Mouse (Mus musculus) kidney, postnatal 0 days (tissue): ENCODE measurements around the gene Tenm4. TPM values are rescaled to one million over a fixed set of nuclear protein-coding genes. Genes with fewer than 3 reads are reported as not detected.

Source experiments
- ATAC-seq: fragments of 200-750 bp; cut with Nextera tagmentation; replicated peaks from 2 replicates; pipeline ENCODE4 v1.8.0; 2017; ENCODE audit warnings: low read depth, moderate number of reproducible peaks, moderate TSS enrichment, moderate library complexity; ENCODE audit not compliant: low FRiP score
- DNase-seq: peaks from one replicate; pipeline ENCODE4 v3.0.0-alpha.2; 2016; ENCODE audit warnings: low spot score
- H3K27ac ChIP-seq: fragments of 300-500 bp; sonication (generic); 2 replicates; pipeline ENCODE4 v1.5.1; 2014; ENCODE audit warnings: mild to moderate bottlenecking
- H3K27me3 ChIP-seq: fragments of 300-500 bp; sonication (generic); 2 replicates; pipeline ENCODE4 v1.6.1; 2014; ENCODE audit warnings: low read length, mixed read lengths; ENCODE audit not compliant: insufficient read depth
- H3K36me3 ChIP-seq: fragments of 300-500 bp; sonication (generic); 2 replicates; pipeline ENCODE4 v1.6.1; 2014; ENCODE audit warnings: low read length, mixed read lengths; ENCODE audit not compliant: insufficient read depth
- H3K4me1 ChIP-seq: fragments of 300-500 bp; sonication (generic); replicated peaks from 2 replicates; pipeline ENCODE4 v1.6.1; 2014; ENCODE audit warnings: antibody characterized with exemption, low read length, mixed read lengths; ENCODE audit not compliant: insufficient read depth
- H3K4me2 ChIP-seq: fragments of 300-500 bp; sonication (generic); 2 replicates; pipeline ENCODE4 v1.6.1; 2014; ENCODE audit warnings: mild to moderate bottlenecking, low read length, moderate library complexity, mixed read lengths
- H3K4me3 ChIP-seq: fragments of 300-500 bp; sonication (generic); replicated peaks from 2 replicates; pipeline ENCODE4 v1.5.1; 2014; ENCODE audit warnings: low read depth, low read length
- H3K9ac ChIP-seq: fragments of 300-500 bp; sonication (generic); 2 replicates; pipeline ENCODE4 v1.6.1; 2014; ENCODE audit warnings: low read depth, low read length
- H3K9me3 ChIP-seq: fragments of 300-500 bp; sonication (generic); replicated peaks from 2 replicates; pipeline ENCODE4 v1.6.1; 2016; ENCODE audit warnings: low read length, inconsistent platforms, mixed read lengths
- CTCF ChIP-seq: IDR thresholded peaks from 2 replicates; pipeline ENCODE4 v1.5.1; 2016; ENCODE audit warnings: antibody characterized with exemption, low read depth, mild to moderate bottlenecking, moderate library complexity
- WGBS: fragments of 180-500 bp; shearing (Covaris S2); extraction: QIAGEN DNeasy Blood & Tissue Kit; methylation state at CpG from one replicate; pipeline ENCODE4 v1.1.7; 2014; 5-methylcytosine and 5-hydroxymethylcytosine counted together
- polyA plus RNA-seq: library from polyadenylated mRNA; unstranded; fragments of >200 nt; fragmentation: Nextera tagmentation; extraction: Ambion mirVana; gene quantifications from 2 replicates; pipeline ENCODE4 v1.2.1, GENCODE M21; 2015

The Tenm4 gene
- polyA plus RNA-seq, 1 experiment from 2014 or later, result 22.6 TPM

- H3K4me2 ChIP-seq, result no peak overlapping the region
- no peaks in the 10 kb centered on the region for H3K27me3 ChIP-seq
- 55% methylated on average over 1 of the region's 1 CpGs for WGBS
- no peaks in the 10 kb centered on the region for H3K4me1 ChIP-seq
- no peak for TF ChIP-seq CTCF
- H3K9ac ChIP-seq, result no peak overlapping the region
- DNase-seq (peak; percentile 24), ATAC-seq (peak; percentile 79)
- no peak overlapping the region for H3K4me3 ChIP-seq
- no peaks in the 10 kb centered on the region for H3K36me3 ChIP-seq
- no peak overlapping the region for H3K27ac ChIP-seq
- H3K9me3 ChIP-seq, result no peaks in the 10 kb centered on the region
These were observed 160.1 kb downstream of the Tenm4 start for GRCm38 (mm10) chr7:96331186-96331585.

DNA sequence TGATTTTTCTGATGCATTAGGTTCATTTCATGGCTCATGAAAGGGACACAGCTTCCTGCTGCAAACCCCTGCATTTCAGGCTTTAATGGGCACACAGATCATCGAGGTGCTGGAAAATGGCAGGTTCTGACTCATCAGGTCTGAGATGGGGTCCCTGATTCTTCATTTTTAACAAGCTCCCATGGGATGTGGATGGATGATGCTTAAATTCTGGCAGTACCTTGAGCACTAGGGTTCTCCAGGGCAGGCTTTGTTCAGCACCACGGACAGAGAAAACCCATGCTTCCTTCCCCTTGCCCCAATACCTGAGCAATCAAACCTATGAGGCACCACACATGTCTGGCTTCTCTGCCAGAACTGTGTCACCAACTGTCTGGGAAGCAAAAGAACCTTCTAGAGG is 163.3 kb downstream of the Tenm4 start:
- Histone ChIP-seq H3K9me3 (no peaks in the 10 kb centered on the region), H3K9ac (no peak overlapping the region)
- peak; percentile 48 for DNase-seq

GRCm38 (mm10) chr7:96336376-96336775 is 165.3 kb downstream of the Tenm4 start:
- DNase-seq, result no peak
- no peak for TF ChIP-seq CTCF
- H3K9me3 ChIP-seq, result no peaks in the 10 kb centered on the region
- H3K4me1 ChIP-seq, result no peaks in the 10 kb centered on the region
- H3K9ac ChIP-seq, result no peak overlapping the region
- H3K4me3 ChIP-seq, result no peak overlapping the region
- H3K4me2 ChIP-seq, result no peak overlapping the region
- no peak overlapping the region for H3K27ac ChIP-seq
- no peaks in the 10 kb centered on the region for H3K27me3 ChIP-seq
- no peaks in the 10 kb centered on the region for H3K36me3 ChIP-seq
- ATAC-seq, result no peak

More for the DNA sequence above, 163.3 kb downstream of the Tenm4 start:
- ATAC-seq, result no peak
- 40% methylated on average over 2 of the region's 2 CpGs for WGBS
- Histone ChIP-seq H3K27me3 (no peaks in the 10 kb centered on the region), H3K4me1 (no peaks in the 10 kb centered on the region), H3K36me3 (no peaks in the 10 kb centered on the region), H3K4me2 (no peak overlapping the region), H3K27ac (no peak overlapping the region), H3K4me3 (no peak overlapping the region)
- TF ChIP-seq CTCF, result no peak

DNA sequence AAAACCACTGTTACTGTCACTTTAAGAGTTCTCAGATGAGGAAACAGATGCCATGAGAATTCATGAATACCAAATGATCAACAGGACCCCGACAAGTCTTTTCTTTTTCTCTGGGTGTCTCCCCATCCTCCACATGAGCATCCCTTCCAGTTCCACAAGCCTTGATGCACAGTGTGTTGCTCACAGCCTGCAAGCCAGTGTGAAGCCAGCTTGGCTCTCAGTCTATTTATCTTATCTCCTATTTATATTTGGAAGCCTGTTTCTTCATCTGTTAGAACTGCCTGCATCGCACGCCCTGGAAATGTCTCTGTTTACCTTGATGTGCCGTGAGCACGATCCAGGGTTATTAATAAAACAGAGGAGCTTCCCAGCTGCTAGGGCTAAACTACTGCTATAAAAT is 169.8 kb downstream of the Tenm4 start:
- H3K27me3 ChIP-seq, result no peaks in the 10 kb centered on the region
- no peak overlapping the region for H3K4me3 ChIP-seq
- no peaks in the 10 kb centered on the region for H3K36me3 ChIP-seq
- H3K9ac ChIP-seq, result no peak overlapping the region
- no peak for TF ChIP-seq CTCF
- no peaks in the 10 kb centered on the region for H3K4me1 ChIP-seq
- ATAC-seq (no peak), DNase-seq (no peak)
- no peak overlapping the region for H3K27ac ChIP-seq
- WGBS, result 76% methylated on average over 5 of the region's 5 CpGs
- no peak overlapping the region for H3K4me2 ChIP-seq
- no peaks in the 10 kb centered on the region for H3K9me3 ChIP-seq

- Histone ChIP-seq H3K27ac (no peak overlapping the region), H3K4me3 (no peak overlapping the region), H3K4me2 (no peak overlapping the region), H3K27me3 (no peaks in the 10 kb centered on the region), H3K9ac (no peak overlapping the region), H3K4me1 (no peaks in the 10 kb centered on the region), H3K9me3 (no peaks in the 10 kb centered on the region), H3K36me3 (no peaks in the 10 kb centered on the region)
- TF ChIP-seq CTCF, result no peak
- ATAC-seq (no peak), DNase-seq (no peak)
- 82% methylated on average over 2 of the region's 2 CpGs for WGBS
These were observed 170.4 kb downstream of the Tenm4 start for GRCm38 (mm10) chr7:96341479-96341878.

- Histone ChIP-seq H3K4me3 (no peak overlapping the region), H3K36me3 (no peaks in the 10 kb centered on the region), H3K27ac (no peak overlapping the region), H3K4me1 (no peaks in the 10 kb centered on the region), H3K9ac (no peak overlapping the region), H3K4me2 (no peak overlapping the region), H3K27me3 (no peaks in the 10 kb centered on the region), H3K9me3 (no peaks in the 10 kb centered on the region)
- WGBS, result 68% methylated on average over 6 of the region's 6 CpGs
- DNase-seq (no peak), ATAC-seq (no peak)
- no peak for TF ChIP-seq CTCF
These were observed 171.9 kb downstream of the Tenm4 start for GRCm38 (mm10) chr7:96342996-96343395.

DNA sequence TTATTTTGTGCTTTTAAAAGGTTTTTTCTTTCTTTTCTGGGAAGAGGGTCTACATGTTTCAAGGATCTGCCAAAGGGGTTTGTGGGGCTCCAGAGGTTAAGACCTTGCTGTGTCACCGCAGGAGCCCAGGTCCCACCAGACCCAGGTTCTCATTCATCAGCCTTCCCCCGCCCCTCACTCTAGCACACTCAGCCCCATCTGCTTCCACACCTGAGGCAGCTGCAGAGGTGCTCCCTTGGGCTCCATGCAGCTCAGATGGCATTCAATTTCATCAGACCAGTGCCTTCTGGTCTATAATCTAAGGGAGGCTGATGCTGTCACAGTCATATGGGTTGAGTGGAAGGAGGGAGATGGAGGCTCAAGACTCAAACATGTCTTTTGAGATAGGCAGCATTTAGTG is 172.6 kb downstream of the Tenm4 start:
- 87% methylated on average over 2 of the region's 2 CpGs for WGBS
- DNase-seq (no peak), ATAC-seq (no peak)
- Histone ChIP-seq H3K4me3 (no peak overlapping the region), H3K27me3 (no peaks in the 10 kb centered on the region), H3K36me3 (no peaks in the 10 kb centered on the region), H3K4me1 (no peaks in the 10 kb centered on the region), H3K27ac (no peak overlapping the region), H3K9me3 (no peaks in the 10 kb centered on the region), H3K4me2 (no peak overlapping the region), H3K9ac (no peak overlapping the region)
- no peak for TF ChIP-seq CTCF
